Mouse (Mus musculus): Measurements from ENCODE around the gene Rara.

DNA sequence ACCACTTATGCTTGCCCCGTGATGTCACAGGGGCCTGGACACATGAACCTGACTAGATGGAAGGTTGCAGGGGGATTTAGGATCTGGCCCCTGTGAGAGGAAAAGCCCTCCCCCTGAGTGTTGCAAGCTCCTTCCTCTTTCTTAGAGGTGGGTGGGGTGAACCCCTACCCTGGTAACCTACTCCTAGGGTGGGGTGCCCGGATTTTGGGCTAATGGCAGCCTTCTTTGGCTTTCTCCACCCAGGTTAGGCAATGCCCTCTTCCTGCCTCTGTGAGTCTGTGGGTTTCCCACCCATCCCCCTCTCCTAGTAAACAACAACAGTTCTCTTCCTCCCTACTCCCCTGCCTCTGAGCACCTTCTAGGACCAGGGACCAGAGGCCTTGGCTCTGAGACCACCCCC is 25.1 kb downstream of the Rara start:
- TF ChIP-seq CTCF (IDR thresholded peaks at IDR 0.05; ENCODE audit: borderline replicate concordance, insufficient read depth, low read length) = no peak
- no peak for TF ChIP-seq POLR2A (IDR thresholded peaks at IDR 0.05; ENCODE audit: low read depth, low read length)
